Mouse (Mus musculus) layer of hippocampus, adult 9-11 months (tissue): ENCODE measurements at regions not wholly inside any gene's neighbourhood (a gene's known extent, or its start where the extent isn't known, plus 50 kb on each side); places are given as distances from the start of the nearest gene placed in this dataset.

Experiments used
- DNase-seq: peaks from one replicate; pipeline ENCODE4 v3.0.0; 2022

GRCm38 (mm10) chr8:25463532-25463931, 639.4 kb upstream of the Adam5 start:
- no peak for DNase-seq

- no peak for DNase-seq
These were observed 638.3 kb upstream of the Adam5 start for GRCm38 (mm10) chr8:25462492-25462891.

- DNase-seq, result no peak
These were observed 631.5 kb upstream of the Adam5 start for GRCm38 (mm10) chr8:25455644-25456043.

- no peak for DNase-seq
These were observed 630.8 kb upstream of the Adam5 start for GRCm38 (mm10) chr8:25454972-25455371.

GRCm38 (mm10) chr8:25453826-25454225, 629.7 kb upstream of the Adam5 start:
- DNase-seq, result no peak

- DNase-seq, result no peak
These were observed 626.4 kb upstream of the Adam5 start for GRCm38 (mm10) chr8:25450544-25450943.

- DNase-seq, result no peak
These were observed 625.4 kb upstream of the Adam5 start for GRCm38 (mm10) chr8:25449590-25449989.

GRCm38 (mm10) chr8:25447900-25448299, 623.7 kb upstream of the Adam5 start:
- no peak for DNase-seq

- DNase-seq, result no peak
These were observed 621.8 kb upstream of the Adam5 start for GRCm38 (mm10) chr8:25445968-25446367.

GRCm38 (mm10) chr8:25445054-25445453, 620.9 kb upstream of the Adam5 start:
- no peak for DNase-seq

GRCm38 (mm10) chr8:25443552-25443951, 619.4 kb upstream of the Adam5 start:
- DNase-seq, result no peak

GRCm38 (mm10) chr8:25441057-25441441, 616.9 kb upstream of the Adam5 start:
- no peak for DNase-seq

- DNase-seq, result peak; percentile 31
These were observed 616.4 kb upstream of the Adam5 start for GRCm38 (mm10) chr8:25440391-25441056.

- DNase-seq, result no peak
These were observed 615.8 kb upstream of the Adam5 start for GRCm38 (mm10) chr8:25439971-25440370.

- DNase-seq, result no peak
These were observed 614.0 kb upstream of the Adam5 start for GRCm38 (mm10) chr8:25438021-25438620.

- DNase-seq, result no peak
These were observed 613.0 kb upstream of the Adam5 start for GRCm38 (mm10) chr8:25437178-25437577.

- no peak for DNase-seq
These were observed 606.4 kb upstream of the Adam5 start for GRCm38 (mm10) chr8:25430552-25430951.

GRCm38 (mm10) chr8:25429846-25430482, 605.8 kb upstream of the Adam5 start:
- no peak for DNase-seq

- no peak for DNase-seq
These were observed 604.6 kb upstream of the Adam5 start for GRCm38 (mm10) chr8:25428761-25429160.

- DNase-seq, result no peak
These were observed 602.0 kb upstream of the Adam5 start for GRCm38 (mm10) chr8:25426207-25426606.

GRCm38 (mm10) chr8:25421478-25421877, 597.3 kb upstream of the Adam5 start:
- peak; percentile 9 for DNase-seq

GRCm38 (mm10) chr8:25410536-25410935, 586.4 kb upstream of the Adam5 start:
- no peak for DNase-seq

- no peak for DNase-seq
These were observed 583.7 kb upstream of the Adam5 start for GRCm38 (mm10) chr8:25407862-25408261.

- DNase-seq, result no peak
These were observed 568.6 kb upstream of the Adam5 start for GRCm38 (mm10) chr8:25392766-25393166.
